Comparison of ENCODE assay signal across 8 mouse cellular contexts in genomic region chr8:120471752-120472151, GRCm38 (mm10).
DNase-seq lines count a peak whose midpoint lies in the region; ATAC-seq and TF ChIP-seq lines count a peak whose summit lies in the region.

No protein-coding gene starts in this region.

- no peaks in the 10 kb centered on the region for H3K9me3 ChIP-seq in embryonic facial prominence, embryonic 15.5 days (replicated peaks)
- H3K9me3 ChIP-seq in hindbrain, embryonic 12.5 days (replicated peaks): no peaks in the 10 kb centered on the region
- H3K9me3 ChIP-seq in midbrain, embryonic 15.5 days: no peaks in the 10 kb centered on the region

- no peak overlapping the region for H3K4me2 ChIP-seq in embryonic facial prominence, embryonic 15.5 days (replicated peaks)
- no peak overlapping the region for H3K4me2 ChIP-seq in hindbrain, embryonic 12.5 days (replicated peaks)
- H3K4me2 ChIP-seq in midbrain, embryonic 15.5 days: no peak overlapping the region

- H3K4me3 ChIP-seq in layer of hippocampus, adult 2 months: no peak overlapping the region
- no peak overlapping the region for H3K4me3 ChIP-seq in embryonic facial prominence, embryonic 15.5 days (replicated peaks)
- H3K4me3 ChIP-seq in hindbrain, embryonic 12.5 days: no peak overlapping the region
- H3K4me3 ChIP-seq in midbrain, embryonic 15.5 days: no peak overlapping the region

- WGBS in embryonic facial prominence, embryonic 15.5 days: 34% methylated on average over 2 of the region's 2 CpGs
- WGBS in hindbrain, embryonic 12.5 days: 45% methylated on average over 2 of the region's 2 CpGs
- WGBS in midbrain, embryonic 15.5 days: 48% methylated on average over 2 of the region's 2 CpGs

- no peak for TF ChIP-seq CTCF in layer of hippocampus, adult 2 months (conservative IDR thresholded peaks at IDR 0.05)

- no peaks in the 10 kb centered on the region for H3K36me3 ChIP-seq in embryonic facial prominence, embryonic 15.5 days
- H3K36me3 ChIP-seq in hindbrain, embryonic 12.5 days: no peaks in the 10 kb centered on the region
- H3K36me3 ChIP-seq in midbrain, embryonic 15.5 days (replicated peaks): no peaks in the 10 kb centered on the region

- H3K9ac ChIP-seq in embryonic facial prominence, embryonic 15.5 days: no peak overlapping the region
- 0 out of 2 replicates have a peak overlapping the region, but pooled peaks have one; percentile 27 for H3K9ac ChIP-seq in hindbrain, embryonic 12.5 days
- no peak overlapping the region for H3K9ac ChIP-seq in midbrain, embryonic 15.5 days

- DNase-seq in layer of hippocampus, adult 2 months (ENCODE audit: low spot score in 2 of 2): no peak
- DNase-seq in layer of hippocampus, postnatal 36 days: no peak
- no peak for DNase-seq in embryo, embryonic 11 days
- no peak for DNase-seq in spleen, postnatal 36 days (ENCODE audit: low spot score in 2 of 2)
- no peak for DNase-seq in layer of hippocampus, adult 8-10 months (ENCODE audit: low spot score in 2 of 2)

- no peaks in the 10 kb centered on the region for H3K27me3 ChIP-seq in embryonic facial prominence, embryonic 15.5 days
- peaks cover 2% of the 10 kb centered on the region; the same call in 1 of the 2 replicates for H3K27me3 ChIP-seq in hindbrain, embryonic 12.5 days
- 0 out of 2 replicates have a peak, but pooled peaks cover 6% of the 10 kb centered on the region for H3K27me3 ChIP-seq in midbrain, embryonic 15.5 days (replicated peaks)

- peaks cover 45% of the 10 kb centered on the region for H3K4me1 ChIP-seq in embryonic facial prominence, embryonic 15.5 days
- peaks cover 72% of the 10 kb centered on the region for H3K4me1 ChIP-seq in hindbrain, embryonic 12.5 days
- H3K4me1 ChIP-seq in midbrain, embryonic 15.5 days: peaks cover 51% of the 10 kb centered on the region

- ATAC-seq in embryonic facial prominence, embryonic 15.5 days (ENCODE audit: insufficient number of reproducible peaks, low FRiP score, low TSS enrichment, low read depth): no peak
- 0 out of 2 replicates have a peak, but pooled peaks have one; percentile 12 for ATAC-seq in hindbrain, embryonic 12.5 days (ENCODE audit: low FRiP score)
- no peak for ATAC-seq in midbrain, embryonic 15.5 days (replicated peaks)

- H3K27ac ChIP-seq in layer of hippocampus, adult 2 months: peak overlapping the region; percentile 82; the same call in 1 of the 2 replicates
- H3K27ac ChIP-seq in embryonic facial prominence, embryonic 15.5 days (replicated peaks): 0 out of 2 replicates have a peak overlapping the region, but pooled peaks have one; percentile 28
- H3K27ac ChIP-seq in hindbrain, embryonic 12.5 days: peak overlapping the region; percentile 66
- H3K27ac ChIP-seq in midbrain, embryonic 15.5 days: peak overlapping the region; percentile 70

Comparison
In these comparisons a context has a peak if more than half of its experiments do, and no peak if none do; other contexts are left out.
1. H3K27ac ChIP-seq: peak in every context shown above with its lines; median percentile 82 in layer of hippocampus, adult 2 months; 70 in midbrain, embryonic 15.5 days; 66 in hindbrain, embryonic 12.5 days; 28 in embryonic facial prominence, embryonic 15.5 days.